Mouse (Mus musculus) ovary, postnatal 10 days (tissue): ENCODE results near the gene Slc35e2.
"Not testable (repeated sequence)": the region's sequence is repeated elsewhere in the genome, so short reads cannot be mapped to it uniquely, and the experiment has no call there.

ENCODE experiments used
- DNase-seq: peaks from one replicate; pipeline ENCODE4 v3.0.0; 2022; ENCODE audit warnings: low spot score

Gene Slc35e2

DNA sequence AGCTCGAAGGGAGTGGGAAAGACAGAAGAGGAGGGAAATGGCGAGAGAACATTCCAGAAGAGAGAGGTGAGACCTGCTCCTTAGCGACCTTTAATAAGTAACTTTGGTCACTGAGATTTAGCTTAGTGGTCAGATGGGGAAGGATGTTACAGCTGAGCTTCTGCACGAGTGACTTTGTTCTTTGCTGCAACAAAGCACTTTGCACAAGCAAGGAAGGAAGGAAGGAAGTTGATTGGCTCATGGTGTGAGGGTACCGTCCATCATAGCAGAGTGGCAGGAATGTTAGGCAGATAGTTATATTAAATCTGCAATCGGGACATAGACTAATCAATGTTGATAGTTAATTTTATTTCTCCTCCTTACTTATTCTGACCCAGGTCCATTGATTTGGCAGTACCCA is 29.1 kb downstream of the Slc35e2 start:
- DNase-seq, result no peak

DNA sequence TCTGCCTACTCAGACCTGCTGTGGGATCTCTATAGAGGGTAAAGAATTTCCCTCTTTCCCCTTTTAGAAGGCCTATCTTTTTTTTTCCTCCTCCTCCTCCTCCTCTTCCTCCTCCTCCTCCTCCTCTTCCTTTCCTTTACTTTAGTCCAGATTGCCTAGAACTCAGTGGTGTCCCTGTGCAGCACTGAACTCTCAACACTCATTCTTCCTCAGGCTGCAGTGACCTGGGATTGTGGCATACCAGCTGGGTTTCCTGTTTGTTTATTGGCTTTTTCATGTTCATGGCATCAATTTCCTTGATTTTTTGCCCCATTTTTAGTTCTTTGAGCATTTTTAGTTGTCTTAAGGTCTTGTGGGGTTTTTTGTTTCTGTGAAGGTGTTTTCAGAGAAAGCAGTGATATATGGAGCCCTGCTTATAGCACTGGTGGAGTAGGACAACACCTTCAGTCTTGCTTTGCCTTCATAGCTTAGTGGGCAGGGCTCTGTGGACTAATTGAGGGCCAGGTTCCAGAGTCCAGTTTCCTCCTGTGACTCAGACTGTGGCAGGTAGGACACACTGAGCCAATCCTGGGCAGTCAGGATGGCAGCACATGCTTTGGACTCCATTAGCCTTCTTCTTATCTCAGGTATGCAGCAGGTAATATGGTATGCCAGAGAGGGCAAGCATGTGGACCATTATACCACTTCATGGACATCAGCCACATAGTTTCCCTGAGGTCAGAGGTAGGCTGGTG is 34.7 kb downstream of the Slc35e2 start:
- no peak for DNase-seq

DNA sequence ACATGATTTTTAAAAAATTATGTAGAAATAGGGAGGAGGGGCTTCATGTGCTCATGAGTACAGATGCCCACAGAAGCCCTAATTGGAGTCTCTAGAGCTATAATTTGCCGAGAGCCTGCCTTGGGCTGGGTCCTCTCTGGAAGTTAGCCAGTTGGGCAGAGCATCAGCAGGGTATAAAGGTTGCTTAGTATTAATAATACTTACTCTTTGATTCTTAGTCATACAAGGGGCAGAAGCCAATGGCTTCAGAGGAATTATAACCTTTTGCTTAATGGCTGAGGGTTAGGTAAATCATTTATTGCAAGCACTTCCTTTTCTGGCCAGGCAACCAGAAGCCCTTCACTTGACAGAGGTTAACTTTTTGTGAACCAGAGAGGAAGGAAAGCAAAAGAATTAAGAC is 42.3 kb downstream of the Slc35e2 start:
- no peak for DNase-seq

DNA sequence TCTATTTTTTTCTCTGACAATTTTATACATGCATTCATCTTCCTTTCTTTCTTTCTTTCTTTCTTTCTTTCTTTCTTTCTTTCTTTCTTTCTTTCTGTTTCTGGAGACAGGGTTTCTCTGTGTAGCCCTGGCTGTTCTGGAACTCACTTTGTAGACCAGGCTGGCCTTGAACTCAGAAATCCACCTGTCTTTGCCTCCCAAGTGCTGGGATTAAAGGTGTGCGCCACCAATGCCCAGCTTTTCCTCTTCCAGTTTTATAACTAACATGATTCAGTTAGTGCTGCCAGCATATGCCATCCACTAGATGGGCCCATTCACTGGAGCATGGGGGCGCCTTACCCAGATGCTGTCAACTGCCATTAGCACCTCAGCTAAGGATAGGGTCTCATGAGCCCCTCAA is 44.1 kb downstream of the Slc35e2 start, which contains the start of gene Gm10563:
TSS of gene Gm10563 (minus strand) at position 101 of the 400 bp plus-strand sequence.
- not testable (repeated sequence) for DNase-seq

- DNase-seq, result no peak
These were observed 44.5 kb downstream of the Slc35e2 start for GRCm38 (mm10) chr4:155645721-155646120.

DNA sequence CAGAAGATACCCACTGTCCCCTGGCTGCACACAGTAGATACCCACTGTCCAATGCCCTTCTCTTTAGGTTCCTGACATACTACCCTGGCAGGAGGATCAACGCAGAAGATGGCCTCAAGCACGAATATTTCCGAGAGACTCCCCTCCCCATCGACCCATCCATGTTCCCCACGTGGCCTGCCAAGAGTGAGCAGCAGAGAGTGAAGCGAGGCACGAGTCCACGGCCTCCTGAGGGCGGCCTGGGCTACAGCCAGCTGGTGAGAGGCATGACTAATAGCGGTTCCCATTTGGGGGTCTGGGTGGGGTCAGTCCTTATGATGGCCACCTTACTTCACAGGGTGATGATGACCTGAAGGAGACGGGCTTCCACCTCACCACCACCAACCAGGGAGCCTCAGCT is 48.1 kb downstream of the Slc35e2 start:
- DNase-seq, result no peak

DNA sequence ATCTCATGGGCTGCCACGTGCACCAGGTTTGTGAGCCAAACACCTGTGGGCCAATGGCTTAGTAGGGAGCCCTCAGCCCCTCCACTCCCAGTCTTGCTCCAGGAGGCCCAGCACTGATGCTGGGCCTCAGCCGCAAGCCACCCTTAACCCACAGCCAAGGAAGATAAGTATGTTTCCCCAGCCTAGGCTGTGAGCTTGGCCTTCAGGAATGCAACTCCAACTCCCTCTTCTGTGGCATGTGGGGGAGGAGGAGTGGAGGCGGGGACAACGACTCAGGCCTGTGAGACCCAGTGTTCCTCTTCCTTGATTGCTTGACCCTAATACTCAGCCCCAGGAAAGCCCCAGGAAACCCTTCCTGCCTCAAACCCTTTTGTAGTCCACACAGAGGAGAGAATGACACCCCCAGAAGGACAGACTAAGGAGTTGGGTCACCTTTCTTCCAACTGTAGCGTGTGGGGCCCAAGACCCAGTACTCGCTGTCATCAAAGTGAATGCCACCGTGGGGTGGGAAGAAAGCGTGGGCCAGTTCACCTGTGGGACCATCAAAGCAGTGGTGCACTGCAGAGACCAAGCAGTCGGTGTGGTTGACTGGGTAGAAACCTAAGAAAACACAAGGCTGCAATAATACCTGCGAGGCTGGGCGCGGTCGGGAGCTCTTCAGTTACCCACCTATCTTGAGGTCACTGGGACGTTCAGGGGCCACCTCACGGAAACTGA is 50.5 kb downstream of the Slc35e2 start:
- DNase-seq, result no peak

DNA sequence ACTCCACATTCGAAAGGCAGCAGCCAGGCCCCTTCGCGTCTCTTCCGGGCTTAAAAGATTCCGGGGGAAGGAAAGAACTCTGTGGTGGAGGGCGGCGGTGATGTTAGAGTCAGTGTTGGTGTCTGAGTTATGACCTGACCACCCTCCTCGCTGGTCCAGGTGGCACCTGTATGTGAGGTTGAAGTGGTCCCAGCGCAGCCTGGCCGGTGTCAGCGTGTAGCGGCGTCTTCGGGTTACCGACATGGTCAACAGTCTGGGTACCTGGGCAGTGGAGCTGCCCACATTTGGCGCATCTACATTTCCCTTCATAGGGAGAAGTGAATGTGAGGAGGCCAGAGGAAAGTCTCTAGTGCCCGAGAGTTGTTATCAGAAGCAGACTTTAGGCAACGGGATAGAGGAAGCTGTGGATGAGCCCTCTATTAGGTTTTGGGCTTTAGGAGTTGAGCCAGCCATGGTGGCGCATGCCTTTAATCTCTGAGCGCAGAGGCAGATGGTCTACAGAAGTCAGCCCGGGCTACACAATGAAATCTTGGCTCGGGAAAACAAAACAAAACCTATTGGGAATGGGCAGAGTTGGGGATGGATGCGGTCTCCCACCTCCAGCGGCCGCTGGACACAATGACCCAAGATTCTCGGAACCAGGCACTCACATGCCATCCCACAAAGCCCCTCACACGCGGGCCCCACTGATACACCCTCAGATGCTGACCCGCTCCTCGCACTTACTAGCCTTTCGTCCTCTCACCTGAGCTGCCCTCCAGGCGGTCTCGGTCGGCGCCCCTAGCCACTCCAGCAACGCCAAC is 51.3 kb downstream of the Slc35e2 start:
- DNase-seq, result no peak

DNA sequence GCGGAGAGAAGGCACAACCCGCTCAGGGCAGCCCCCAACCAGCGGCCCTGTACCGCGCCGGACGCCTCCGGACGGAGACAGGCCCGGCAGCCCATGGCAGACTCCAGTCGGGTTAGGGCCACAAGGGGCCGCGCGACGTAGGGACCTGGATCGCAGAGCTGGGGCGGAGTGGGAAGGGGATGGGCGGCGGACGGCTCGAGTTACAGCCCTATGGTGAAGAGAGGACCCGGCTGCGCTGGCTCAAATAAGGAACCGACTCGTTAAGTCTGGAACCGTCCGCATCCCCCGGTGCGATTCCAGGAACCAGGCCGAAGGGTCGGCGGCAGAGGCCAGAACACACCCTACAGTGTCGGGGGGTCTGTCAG is 51.9 kb downstream of the Slc35e2 start, which contains the start of gene Mmp23:
TSS of gene Mmp23 (minus strand) at position 299 of the 365 bp plus-strand sequence.
- DNase-seq, result peak; percentile 58

DNA sequence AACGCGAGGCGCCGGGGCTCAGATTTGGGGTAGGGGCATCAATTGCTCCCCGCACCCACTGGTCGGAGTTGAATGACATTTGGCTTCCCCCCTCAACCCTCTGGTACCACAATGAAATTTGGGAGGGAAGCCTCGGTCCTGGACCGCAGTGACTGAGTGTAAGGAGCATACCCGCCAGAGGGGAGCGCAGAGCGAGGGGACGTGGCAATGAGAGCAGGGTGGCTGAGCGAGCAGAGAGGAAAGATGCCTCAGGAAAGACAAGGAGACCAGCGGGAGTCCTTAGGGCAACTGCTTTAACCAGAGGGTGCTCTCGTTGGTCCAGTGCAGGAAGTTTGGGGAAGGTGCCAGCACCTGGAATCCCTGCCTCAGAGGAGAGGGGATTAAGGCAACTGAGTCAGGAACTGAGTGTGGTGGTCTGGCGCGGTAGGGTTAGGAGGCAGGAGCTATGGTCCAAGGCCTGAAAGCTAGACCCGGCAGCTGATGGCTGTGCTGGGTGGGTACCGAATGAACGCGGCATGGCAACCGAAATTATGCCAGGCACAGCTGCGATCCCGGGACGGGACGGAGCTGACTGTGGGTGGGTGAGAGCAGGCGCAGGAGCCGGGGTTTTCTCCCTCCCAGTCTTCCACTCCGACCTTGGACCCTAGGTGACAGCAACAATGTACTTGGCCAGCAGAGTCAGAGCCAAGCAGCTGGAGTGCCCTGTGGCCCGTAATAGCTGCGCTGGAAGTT is 52.4 kb downstream of the Slc35e2 start:
- DNase-seq, result no peak

GRCm38 (mm10) chr4:155654183-155654455 is 52.9 kb downstream of the Slc35e2 start:
- DNase-seq, result no peak

- peak; percentile 46 for DNase-seq
These were observed 53.5 kb downstream of the Slc35e2 start for GRCm38 (mm10) chr4:155654456-155655298.

- no peak for DNase-seq
These were observed 55.1 kb downstream of the Slc35e2 start for GRCm38 (mm10) chr4:155656214-155656751.

GRCm38 (mm10) chr4:155658961-155659360 is 57.7 kb downstream of the Slc35e2 start:
- DNase-seq, result no peak

GRCm38 (mm10) chr4:155660641-155661040 is 59.4 kb downstream of the Slc35e2 start:
- DNase-seq, result no peak

- DNase-seq, result no peak
These were observed 65.7 kb downstream of the Slc35e2 start for GRCm38 (mm10) chr4:155666903-155667302.

DNA sequence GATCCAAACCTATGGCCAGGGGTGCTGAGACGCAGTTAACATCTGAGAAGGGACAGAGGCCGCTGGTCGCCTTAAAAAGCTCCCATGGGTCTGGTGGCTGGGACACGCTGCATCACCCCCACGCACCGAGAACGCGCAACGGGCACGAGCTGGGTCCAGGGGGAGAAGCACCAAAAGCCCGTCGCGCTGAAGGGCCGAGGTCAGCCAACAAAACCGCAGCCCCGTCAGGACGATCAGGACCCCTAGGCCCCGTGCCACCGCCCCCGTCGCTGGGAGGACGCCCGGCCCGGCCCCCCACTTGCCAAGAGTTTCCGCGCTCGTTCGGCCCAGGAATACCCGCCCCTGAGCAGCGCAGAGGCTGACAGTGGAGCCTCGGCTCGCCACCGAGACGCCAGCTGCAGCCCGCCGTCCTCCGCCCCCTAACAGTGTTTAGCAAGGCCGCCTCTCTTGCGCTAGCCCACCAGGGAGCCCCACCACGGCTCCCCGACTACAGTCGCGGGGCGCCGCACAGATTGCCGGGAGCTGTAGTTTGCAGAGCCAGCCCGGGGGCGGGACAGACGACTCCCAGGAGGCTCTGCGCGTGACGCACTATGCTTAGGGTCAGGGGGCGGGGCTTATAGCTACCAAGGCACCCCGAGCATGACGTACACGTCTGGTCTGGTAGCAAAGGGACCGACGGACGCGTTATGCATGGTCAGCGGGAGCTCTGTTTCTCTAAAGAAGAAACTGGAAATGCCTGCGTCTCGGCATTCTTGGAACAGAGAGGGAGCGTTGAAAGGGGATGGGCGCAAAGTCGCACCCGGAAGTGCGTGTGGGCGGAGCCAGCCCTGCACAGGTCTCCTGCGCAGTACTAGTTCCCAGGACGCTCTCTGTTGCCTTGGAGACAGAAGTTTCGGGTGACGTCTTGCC is 67.7 kb downstream of the Slc35e2 start, which contains the start of gene Mib2:
TSS of gene Mib2 (minus strand) at position 510 of the 909 bp plus-strand sequence.
- DNase-seq, result peak; percentile 90

DNA sequence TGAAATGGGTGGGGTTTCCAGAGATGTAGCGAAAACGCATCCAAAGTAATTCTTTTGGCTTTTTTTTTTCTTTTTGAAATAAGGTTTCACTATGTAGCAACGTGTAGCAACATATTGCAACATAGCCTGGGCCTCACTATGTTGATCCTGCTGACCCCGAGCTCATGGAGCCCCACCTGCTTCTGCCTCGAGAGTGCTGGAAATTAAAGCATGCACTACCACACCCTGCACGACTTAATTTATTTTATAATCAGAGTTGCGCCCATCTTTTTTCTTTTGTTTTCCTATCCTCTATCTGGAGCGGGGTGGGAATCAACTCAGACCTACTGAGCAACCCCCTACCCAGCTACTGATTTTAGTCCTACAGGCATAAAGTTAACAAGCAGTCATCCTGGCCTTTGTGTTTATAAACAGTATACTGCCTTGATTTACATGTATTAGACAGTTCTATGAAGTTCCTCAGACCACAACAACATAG is 68.4 kb downstream of the Slc35e2 start:
- no peak for DNase-seq

- not testable (repeated sequence) for DNase-seq
These were observed 69.0 kb downstream of the Slc35e2 start for GRCm38 (mm10) chr4:155670236-155670635.

- DNase-seq, result no peak
These were observed 70.9 kb downstream of the Slc35e2 start for GRCm38 (mm10) chr4:155672082-155672481.
